Mouse (Mus musculus): Measurements from ENCODE around the gene Proser3. TPM values are rescaled to one million over a fixed set of nuclear protein-coding genes. Genes with fewer than 3 reads are reported as not detected.

Gene Proser3
- total and polyA plus RNA-seq, 2 experiments from 2014 or later = 3.3 to 15.2 TPM

DNA sequence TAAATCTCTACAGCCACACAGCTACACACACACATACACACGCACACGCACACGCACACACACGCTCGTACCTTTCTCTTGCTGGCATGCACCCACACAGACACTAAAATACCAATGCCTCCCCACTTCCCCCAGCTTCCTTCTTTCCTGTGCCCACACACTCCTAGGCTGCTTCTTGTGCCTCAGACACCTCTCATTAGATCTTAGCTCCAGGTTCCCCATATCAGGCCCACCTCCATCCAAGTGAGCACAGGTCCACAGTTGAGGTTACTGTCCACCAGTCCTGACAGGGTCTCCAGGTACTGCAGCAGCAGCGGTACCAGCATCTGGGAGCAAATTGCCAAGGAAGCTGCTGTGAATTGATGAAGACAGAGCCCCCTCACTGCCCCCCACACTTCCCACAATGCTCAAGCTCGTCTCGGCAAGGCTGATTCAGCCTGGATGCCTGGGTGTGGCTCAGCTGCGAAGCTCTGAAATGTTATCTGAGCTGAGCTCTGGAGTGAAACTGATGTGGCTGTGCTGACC is 20.7 kb downstream of the Proser3 start:
- Histone ChIP-seq H3K4me2 (ENCODE audit: low read depth, low read length, poor library complexity, severe bottlenecking) (no peak overlapping the region), H3K9ac (replicated peaks; ENCODE audit: low read length, poor library complexity, severe bottlenecking) (0 out of 2 replicates have a peak overlapping the region, but pooled peaks have one; percentile 36)

GRCm38 (mm10) chr7:30526981-30527380 is 25.1 kb downstream of the Proser3 start:
- H3K9me3 ChIP-seq (ENCODE audit: low read length) = no peaks in the 10 kb centered on the region
- H3K9ac ChIP-seq (replicated peaks; ENCODE audit: low read length, poor library complexity, severe bottlenecking) = no peak overlapping the region
- no peaks in the 10 kb centered on the region for H3K27me3 ChIP-seq (ENCODE audit: insufficient read depth, low read length)
- H3K4me3 ChIP-seq (ENCODE audit: low read depth, low read length) = no peak overlapping the region
- H3K4me1 ChIP-seq (ENCODE audit: insufficient read depth, low read length) = 0 out of 2 replicates have a peak, but pooled peaks cover 1% of the 10 kb centered on the region
- H3K4me2 ChIP-seq (ENCODE audit: low read depth, low read length, poor library complexity, severe bottlenecking) = no peak overlapping the region
- H3K27ac ChIP-seq (ENCODE audit: low read depth, low read length) = no peak overlapping the region
- DNase-seq (ENCODE audit: low spot score) (no peak), ATAC-seq (ENCODE audit: low FRiP score) (no peak)
- 81% methylated on average over 14 of the region's 14 CpGs for WGBS
- H3K36me3 ChIP-seq (ENCODE audit: insufficient read depth, low read length) = peaks cover 89% of the 10 kb centered on the region
- TF ChIP-seq CTCF (IDR thresholded peaks at IDR 0.05) = no peak

More for the DNA sequence above, 20.7 kb downstream of the Proser3 start:
- Histone ChIP-seq H3K4me3 (ENCODE audit: low read depth, low read length) (no peak overlapping the region), H3K27me3 (ENCODE audit: insufficient read depth, low read length) (no peaks in the 10 kb centered on the region), H3K9me3 (ENCODE audit: low read length) (no peaks in the 10 kb centered on the region), H3K27ac (ENCODE audit: low read depth, low read length) (no peak overlapping the region), H3K4me1 (ENCODE audit: insufficient read depth, low read length) (peaks cover 14% of the 10 kb centered on the region), H3K36me3 (ENCODE audit: insufficient read depth, low read length) (peaks cover 56% of the 10 kb centered on the region)
- TF ChIP-seq CTCF (IDR thresholded peaks at IDR 0.05) = no peak
- 86% methylated on average over 9 of the region's 9 CpGs for WGBS
- ATAC-seq (ENCODE audit: low FRiP score) (no peak), DNase-seq (ENCODE audit: low spot score) (no peak)

GRCm38 (mm10) chr7:30526399-30526798 is 25.7 kb downstream of the Proser3 start:
- ATAC-seq (ENCODE audit: low FRiP score) (no peak), DNase-seq (ENCODE audit: low spot score) (no peak)
- Histone ChIP-seq H3K4me1 (ENCODE audit: insufficient read depth, low read length) (no peaks in the 10 kb centered on the region), H3K36me3 (ENCODE audit: insufficient read depth, low read length) (peaks cover 83% of the 10 kb centered on the region), H3K9ac (replicated peaks; ENCODE audit: low read length, poor library complexity, severe bottlenecking) (no peak overlapping the region), H3K27ac (ENCODE audit: low read depth, low read length) (no peak overlapping the region), H3K4me2 (ENCODE audit: low read depth, low read length, poor library complexity, severe bottlenecking) (no peak overlapping the region), H3K9me3 (ENCODE audit: low read length) (no peaks in the 10 kb centered on the region), H3K4me3 (ENCODE audit: low read depth, low read length) (no peak overlapping the region), H3K27me3 (ENCODE audit: insufficient read depth, low read length) (no peaks in the 10 kb centered on the region)
- 32% methylated on average over 17 of the region's 17 CpGs for WGBS
- TF ChIP-seq CTCF (IDR thresholded peaks at IDR 0.05) = no peak

DNA sequence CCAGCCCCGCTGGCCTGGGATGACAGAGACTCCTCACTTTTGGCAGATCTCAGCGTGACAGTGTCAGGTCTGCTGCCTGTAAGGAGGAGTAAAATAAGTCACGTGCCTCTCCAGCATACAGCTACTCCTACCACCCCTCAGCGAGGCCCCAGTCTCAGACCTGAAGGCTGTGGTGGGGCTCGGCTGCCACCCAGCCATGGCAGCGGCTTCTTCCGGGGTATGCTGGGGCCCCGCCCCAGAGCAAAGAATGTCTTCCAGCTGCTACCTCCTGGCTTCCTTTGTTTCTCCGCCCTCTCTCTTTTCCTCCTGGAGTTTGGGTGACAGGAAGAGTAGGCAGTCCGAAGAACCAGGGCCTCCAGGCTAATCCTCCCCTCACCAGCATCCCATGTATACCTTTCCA is 26.1 kb downstream of the Proser3 start:
- WGBS = 42% methylated on average over 10 of the region's 10 CpGs
- Histone ChIP-seq H3K9ac (replicated peaks; ENCODE audit: low read length, poor library complexity, severe bottlenecking) (no peak overlapping the region), H3K4me1 (ENCODE audit: insufficient read depth, low read length) (no peaks in the 10 kb centered on the region), H3K27ac (ENCODE audit: low read depth, low read length) (no peak overlapping the region), H3K9me3 (ENCODE audit: low read length) (no peaks in the 10 kb centered on the region), H3K4me2 (ENCODE audit: low read depth, low read length, poor library complexity, severe bottlenecking) (no peak overlapping the region), H3K36me3 (ENCODE audit: insufficient read depth, low read length) (peaks cover 82% of the 10 kb centered on the region), H3K4me3 (ENCODE audit: low read depth, low read length) (no peak overlapping the region), H3K27me3 (ENCODE audit: insufficient read depth, low read length) (no peaks in the 10 kb centered on the region)
- TF ChIP-seq CTCF (IDR thresholded peaks at IDR 0.05) = no peak
- DNase-seq (ENCODE audit: low spot score) = no peak
- no peak for ATAC-seq (ENCODE audit: low FRiP score)

- Histone ChIP-seq H3K36me3 (ENCODE audit: insufficient read depth, low read length) (peaks cover 67% of the 10 kb centered on the region), H3K9ac (replicated peaks; ENCODE audit: low read length, poor library complexity, severe bottlenecking) (no peak overlapping the region), H3K27ac (ENCODE audit: low read depth, low read length) (no peak overlapping the region), H3K4me2 (ENCODE audit: low read depth, low read length, poor library complexity, severe bottlenecking) (no peak overlapping the region), H3K4me3 (ENCODE audit: low read depth, low read length) (no peak overlapping the region), H3K4me1 (ENCODE audit: insufficient read depth, low read length) (no peaks in the 10 kb centered on the region), H3K9me3 (ENCODE audit: low read length) (no peaks in the 10 kb centered on the region), H3K27me3 (ENCODE audit: insufficient read depth, low read length) (no peaks in the 10 kb centered on the region)
- no peak for TF ChIP-seq CTCF (IDR thresholded peaks at IDR 0.05)
- DNase-seq (ENCODE audit: low spot score) (no peak), ATAC-seq (ENCODE audit: low FRiP score) (no peak)
- WGBS = 80% methylated on average over 6 of the region's 6 CpGs
Measured at GRCm38 (mm10) chr7:30524487-30524886, 27.6 kb downstream of the Proser3 start.

DNA sequence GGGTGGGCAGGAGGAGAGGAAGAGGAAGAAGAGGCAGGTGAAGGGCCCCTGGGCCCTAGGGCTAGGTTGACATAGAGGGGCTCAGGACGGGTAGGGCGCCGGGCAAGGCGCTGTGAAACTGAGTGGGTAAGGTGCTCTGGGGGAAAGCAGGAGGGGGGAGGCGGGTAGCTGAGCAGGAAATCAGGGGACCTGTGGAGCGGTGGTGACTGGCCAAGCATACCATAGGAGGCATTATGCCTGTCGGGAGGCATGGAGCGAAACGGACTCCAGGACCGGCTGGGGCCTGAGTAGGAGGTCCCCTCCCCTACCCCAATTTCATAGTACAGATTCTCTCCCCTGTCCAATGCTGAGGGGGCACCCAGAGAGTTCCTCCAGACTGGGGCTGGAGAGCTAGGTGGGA is 29.2 kb downstream of the Proser3 start:
- 79% methylated on average over 10 of the region's 10 CpGs for WGBS
- ATAC-seq (ENCODE audit: low FRiP score) = no peak
- Histone ChIP-seq H3K9me3 (ENCODE audit: low read length) (no peaks in the 10 kb centered on the region), H3K27ac (ENCODE audit: low read depth, low read length) (no peak overlapping the region), H3K4me3 (ENCODE audit: low read depth, low read length) (no peak overlapping the region), H3K4me1 (ENCODE audit: insufficient read depth, low read length) (no peaks in the 10 kb centered on the region), H3K36me3 (ENCODE audit: insufficient read depth, low read length) (peaks cover 51% of the 10 kb centered on the region), H3K9ac (replicated peaks; ENCODE audit: low read length, poor library complexity, severe bottlenecking) (no peak overlapping the region), H3K27me3 (ENCODE audit: insufficient read depth, low read length) (no peaks in the 10 kb centered on the region), H3K4me2 (ENCODE audit: low read depth, low read length, poor library complexity, severe bottlenecking) (no peak overlapping the region)
- no peak for TF ChIP-seq CTCF (IDR thresholded peaks at IDR 0.05)
- no peak for DNase-seq (ENCODE audit: low spot score)

All from midbrain, postnatal 0 days (tissue).